Mouse (Mus musculus) ovary, postnatal 10 days (tissue): ENCODE measurements around the gene Cpne5.
"Not testable (repeated sequence)": the region's sequence is repeated elsewhere in the genome, so short reads cannot be mapped to it uniquely, and the experiment has no call there.

Source experiments
- DNase-seq: peaks from one replicate; pipeline ENCODE4 v3.0.0; 2022; ENCODE audit warnings: low spot score

Gene Cpne5

DNA sequence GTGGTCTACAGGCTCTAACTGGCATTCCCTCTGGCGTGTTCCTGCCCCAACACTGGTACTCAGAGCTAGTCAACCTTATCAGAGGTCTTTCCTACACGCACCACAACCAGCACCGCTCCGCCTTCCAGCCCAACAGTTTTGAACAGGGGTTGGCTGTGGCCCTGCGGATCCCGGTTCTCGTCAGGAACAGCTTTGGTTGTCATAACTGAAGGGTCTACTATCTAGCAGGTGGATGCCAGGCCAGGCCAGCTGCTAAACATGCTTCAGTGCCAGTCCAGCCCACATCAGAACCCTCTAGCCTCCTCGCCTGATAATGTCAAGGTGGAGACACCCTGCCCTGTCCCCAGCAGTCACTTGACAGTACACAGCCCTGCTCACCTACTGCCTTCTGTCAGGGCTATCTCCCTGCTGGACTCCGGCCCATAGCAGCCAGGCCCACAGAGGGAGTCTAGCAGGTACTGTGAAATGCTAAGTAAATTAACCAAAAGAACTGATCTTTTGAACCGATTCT, 19.1 kb upstream of the Cpne5 start:
- no peak for DNase-seq

DNA sequence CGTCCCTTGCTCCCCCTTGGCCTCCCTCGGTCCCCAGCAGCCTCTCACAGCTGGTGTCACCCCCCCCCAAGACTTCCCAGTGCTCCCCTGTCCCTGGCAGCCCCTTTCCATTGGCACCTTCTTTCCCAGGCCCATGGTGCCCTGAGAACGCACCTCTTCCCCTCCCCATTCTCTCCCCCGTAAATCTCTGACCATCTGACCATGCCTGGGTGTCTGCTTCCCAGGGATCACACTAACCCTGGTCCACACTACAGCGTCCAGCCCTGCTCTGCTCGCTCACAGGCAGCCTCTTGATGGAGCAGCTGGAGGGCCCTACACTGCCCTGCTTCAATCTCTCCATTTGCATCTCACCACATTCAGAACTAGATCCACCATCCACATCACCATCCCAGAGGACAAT, 18.5 kb upstream of the Cpne5 start:
- DNase-seq, result no peak

DNA sequence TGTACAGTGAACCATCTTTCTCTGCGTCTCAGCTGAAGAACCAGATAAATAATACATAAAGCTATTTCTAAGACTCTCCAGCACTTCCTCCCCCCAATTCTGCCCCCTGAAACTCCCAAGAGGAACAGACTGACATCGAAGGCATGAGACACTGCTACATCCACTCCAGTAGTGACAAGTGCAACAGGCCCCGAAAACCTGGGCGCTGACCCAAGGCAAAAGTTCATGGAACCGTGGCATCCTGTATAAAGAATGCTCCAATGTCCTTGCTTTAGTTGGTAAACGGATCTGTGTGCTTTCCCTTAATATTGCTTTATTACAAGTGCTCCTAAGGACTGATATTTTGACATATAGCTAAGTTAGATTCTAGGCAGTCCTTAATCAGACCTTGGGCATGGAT, 16.8 kb upstream of the Cpne5 start:
- not testable (repeated sequence) for DNase-seq

DNA sequence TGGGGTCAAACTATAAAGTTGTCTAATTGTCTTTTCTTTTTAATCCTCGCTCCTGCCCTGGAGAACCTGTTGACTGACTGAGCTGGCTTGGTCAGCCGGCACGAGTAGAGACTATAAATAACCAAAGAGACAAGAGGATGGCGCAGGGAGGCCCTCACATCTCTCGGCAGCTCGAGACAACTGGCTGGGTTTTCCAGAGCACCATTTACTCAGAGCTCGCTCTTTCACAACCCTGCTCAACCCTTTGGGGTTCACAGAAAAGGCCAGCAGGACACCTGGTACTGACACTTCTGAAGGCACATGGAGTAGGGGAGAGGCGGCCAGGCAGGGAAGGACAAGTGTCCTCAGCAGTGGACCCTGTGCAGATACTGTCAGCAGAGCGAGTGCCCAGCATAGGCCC, 15.7 kb upstream of the Cpne5 start:
- DNase-seq, result no peak

DNA sequence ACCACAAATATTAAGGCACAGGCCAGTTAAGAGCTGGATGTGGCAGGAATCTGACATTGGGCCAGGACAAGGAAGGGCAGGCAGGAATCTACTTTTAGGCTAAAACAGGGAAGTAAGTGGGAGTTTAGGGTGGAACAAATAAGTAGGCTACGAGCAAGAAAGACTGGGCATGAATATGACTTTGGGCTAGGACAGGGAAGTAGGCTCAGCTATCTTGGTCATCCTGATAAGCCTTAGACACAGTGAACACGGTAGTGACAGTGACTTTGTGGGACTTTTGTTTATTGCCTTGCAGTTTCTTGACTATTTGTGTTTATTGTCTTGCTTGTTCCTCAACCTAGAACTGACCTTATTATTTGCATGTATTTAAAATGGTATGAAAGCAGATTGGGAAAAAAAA, 15.3 kb upstream of the Cpne5 start:
- DNase-seq, result no peak

DNA sequence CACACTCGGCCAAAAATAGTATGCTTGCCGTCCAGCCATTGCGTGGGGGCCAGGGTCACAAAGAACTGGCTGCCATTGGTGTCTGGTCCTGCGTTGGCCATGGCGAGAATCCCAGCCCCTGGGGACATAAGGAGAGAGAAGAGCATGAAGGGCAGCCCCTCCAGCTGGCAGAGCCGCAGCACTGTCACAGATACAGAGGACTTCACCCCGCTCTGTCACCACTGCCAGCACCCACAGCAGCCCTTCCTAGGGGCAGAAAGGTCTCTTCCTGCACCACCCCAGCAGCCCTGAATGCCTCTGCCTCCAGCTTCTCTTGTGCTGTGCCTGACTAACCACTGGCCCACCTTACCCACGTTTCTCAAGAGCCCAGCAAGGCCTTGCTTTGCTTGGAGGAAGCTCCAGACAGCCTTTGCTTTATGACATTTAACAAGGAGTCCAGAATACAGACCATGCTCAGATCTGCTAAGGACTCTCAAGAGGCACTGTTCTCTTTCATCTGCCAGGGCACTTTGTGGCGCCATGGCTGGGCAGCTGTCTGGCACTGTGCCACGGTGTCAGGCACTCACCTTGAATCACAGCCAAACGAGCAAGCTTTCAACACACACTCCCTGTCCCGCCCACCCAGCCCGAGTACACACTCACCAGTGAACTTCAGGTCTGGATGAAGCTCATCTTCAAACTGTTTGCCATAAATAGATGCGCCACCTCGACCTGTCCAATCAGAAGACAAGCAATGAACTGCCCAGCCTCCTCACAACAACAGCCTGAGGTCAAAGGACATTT, 13.8 kb upstream of the Cpne5 start:
- no peak for DNase-seq

DNA sequence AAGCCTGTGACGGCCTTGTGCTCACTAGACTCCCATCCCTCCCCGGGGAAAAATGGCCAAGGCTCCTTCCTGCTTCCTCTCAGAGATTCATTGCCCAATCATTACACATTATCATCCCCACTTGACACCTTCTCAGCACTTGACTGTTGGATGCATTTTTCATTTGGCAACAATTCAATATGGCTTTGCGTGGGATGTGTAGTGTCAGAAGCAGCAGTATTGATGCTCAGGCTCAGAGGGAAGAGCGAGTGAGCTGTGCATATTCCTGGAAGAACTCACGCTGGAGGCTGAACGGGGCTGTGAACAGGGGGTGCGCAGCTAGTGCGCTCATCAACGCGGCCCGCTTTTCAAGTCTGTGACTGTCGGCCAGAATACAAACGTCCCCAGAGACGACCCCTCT, 13.0 kb upstream of the Cpne5 start:
- DNase-seq, result not testable (repeated sequence)

DNA sequence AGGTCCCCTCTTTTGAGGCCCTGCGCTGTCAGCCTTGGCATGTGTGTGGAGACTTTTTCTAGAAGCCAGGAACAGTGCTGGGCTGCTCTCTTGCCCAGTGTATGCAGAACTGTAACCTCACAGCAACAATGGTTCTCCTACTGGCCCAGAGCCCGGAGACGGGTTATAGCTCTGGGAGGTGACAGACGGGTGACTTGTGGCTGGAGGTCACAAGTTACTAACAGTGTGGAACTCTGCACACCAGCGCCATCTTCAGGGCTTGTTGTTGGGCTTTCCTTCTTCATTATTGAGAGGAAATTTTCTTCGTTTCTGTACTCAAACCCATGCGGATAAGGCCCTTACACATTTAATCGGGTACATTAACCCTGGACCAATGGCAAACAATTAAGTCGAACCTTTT, 11.5 kb upstream of the Cpne5 start:
- no peak for DNase-seq

DNA sequence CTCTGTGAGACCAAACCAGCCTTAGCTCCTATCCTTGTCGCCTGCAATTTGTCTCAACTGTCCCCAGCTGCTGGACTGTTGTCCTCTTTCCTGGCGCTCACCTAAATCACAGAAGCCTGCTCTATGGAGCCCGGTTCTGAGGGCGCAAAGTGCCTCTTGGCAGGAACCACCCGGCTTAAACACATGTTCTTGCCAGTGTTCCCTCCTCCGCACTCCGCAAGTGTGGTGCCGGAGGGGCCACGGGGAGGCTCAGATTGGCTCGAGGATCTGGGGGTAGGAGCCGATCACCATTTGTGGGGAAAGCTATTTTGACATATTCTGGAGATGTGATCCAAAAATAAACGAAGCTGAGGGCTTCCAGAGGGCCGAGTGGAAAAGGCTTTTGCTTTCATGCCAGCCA, 9.9 kb upstream of the Cpne5 start:
- DNase-seq, result no peak

DNA sequence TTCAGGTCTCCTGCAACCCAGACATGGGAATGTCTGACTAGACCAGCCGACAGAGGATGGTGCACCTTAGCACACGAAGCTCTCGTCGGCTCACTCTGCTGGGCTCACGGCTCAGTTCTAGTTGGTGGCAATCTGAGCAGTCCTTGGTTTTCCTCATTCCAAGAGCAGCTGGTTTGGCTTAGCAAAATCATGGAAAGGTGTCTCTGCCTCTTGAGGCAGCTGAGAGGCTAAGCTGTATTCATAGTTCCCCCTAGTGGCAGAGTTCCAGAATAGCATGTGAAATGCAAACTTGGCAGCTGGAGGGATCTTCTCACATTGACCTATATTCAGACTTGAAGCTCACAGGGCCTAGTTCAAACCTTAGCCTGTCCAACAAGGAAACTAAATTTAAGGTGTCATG, 8.6 kb upstream of the Cpne5 start:
- DNase-seq, result no peak

DNA sequence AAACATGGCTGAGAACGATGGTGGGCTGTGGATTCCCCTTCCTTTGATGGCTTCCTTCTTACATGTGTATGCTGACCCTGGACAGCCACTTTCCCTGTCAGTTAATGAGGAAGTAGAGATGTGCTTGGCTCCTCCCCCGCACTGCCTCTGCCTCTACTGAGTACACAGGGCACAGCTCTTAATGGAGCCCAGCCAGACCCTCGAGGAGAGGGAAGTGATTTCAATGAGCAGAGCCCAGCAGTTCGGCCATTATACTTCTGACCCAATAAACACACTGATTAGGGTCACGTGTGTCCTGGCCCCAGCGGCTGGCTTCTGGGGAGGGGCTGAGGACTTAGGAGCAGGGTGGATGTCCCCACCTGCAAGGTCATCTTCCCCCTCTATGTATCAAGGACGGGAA, 7.8 kb upstream of the Cpne5 start:
- no peak for DNase-seq

DNA sequence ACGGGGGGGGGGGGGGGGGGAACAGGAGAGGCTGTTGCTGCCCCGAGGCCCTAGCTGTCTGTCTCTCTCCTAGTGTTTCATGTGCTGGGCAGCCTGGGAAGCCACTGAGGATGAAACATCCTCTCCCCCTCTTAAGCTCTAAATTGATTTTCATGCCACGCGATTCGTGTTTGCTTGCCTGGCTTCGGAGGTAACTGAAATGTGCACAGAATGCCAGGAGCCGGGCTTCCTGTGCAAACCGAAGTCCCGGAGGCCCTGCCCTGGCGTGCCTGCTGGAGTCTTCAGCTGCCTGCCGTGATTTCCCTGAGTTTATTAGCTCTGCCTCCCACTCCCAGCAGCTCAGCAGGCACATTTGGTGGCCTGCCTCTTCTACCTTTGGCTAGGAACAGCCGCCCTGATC, 6.9 kb upstream of the Cpne5 start:
- no peak for DNase-seq

DNA sequence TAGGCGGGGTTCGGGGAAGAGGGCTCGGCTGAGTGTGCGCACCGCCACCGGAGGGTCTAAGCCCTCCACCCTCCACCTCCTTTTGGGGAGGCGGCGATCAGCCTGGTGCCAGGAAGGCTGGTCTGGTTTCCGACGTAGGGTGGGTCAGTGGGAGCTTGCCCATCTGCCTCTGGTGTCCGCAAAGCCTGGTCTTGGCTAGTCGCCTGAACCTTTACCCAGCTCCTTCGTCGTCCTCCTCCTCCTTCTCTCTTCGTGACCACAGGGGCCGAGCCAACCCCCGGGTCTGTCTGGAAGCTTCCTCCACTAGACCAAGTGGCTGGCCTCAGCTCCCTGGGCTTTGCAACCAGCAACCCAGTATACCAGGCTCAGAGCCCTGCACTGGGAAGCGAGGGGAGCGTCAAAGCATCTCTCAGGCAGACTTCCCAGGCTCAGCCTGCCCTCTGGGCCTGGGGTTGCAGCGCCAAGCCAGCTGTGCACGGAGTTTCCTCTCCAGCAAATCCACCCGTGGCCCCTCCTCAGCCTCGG, 516 bp upstream of the Cpne5 start:
- DNase-seq, result no peak

DNA sequence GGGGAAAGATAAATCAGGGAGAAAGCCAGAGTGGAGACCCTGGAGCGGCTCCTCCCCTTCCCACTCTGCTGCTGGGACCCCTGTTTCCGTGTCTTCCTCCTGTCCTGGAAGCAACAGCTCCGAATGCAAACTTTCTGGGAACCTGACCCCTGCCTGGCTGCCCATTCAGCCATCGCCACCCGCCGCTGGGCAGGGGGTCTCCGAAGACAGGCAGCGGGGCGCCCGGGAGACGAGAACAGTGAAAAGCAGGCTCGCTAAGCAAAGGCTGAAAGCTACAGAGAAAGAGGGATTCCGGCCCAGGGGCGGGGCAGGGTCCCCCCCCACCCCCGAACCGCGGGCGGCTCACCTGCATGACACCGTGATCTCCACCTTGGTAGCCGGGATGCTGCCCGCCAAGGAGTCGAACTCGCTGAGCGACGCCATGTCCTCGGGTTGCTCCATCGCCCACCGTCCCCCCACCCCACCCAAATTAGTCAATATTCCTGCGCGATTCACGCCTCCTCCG, 648 bp downstream of the Cpne5 start:
- no peak for DNase-seq

DNA sequence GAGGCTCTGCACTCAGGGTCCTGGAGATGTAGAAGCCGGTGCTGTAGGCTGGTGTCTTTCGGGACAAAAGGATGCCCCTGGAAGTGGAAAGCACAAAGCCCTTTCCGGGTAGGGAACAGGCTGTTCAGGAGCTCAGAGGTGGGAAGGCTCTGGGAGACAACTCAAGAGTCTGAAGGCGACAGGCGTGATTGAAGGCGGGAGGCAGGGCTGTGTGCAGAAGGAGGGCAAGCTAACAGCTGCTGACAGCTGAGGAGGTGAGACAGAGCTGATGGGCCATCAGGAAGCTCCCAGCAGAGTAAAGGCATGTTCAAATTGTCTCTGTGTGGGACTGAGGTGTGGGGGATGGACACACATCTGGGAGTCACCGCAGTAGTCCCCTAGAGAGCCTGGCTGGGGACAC, 1.9 kb downstream of the Cpne5 start:
- DNase-seq, result no peak

DNA sequence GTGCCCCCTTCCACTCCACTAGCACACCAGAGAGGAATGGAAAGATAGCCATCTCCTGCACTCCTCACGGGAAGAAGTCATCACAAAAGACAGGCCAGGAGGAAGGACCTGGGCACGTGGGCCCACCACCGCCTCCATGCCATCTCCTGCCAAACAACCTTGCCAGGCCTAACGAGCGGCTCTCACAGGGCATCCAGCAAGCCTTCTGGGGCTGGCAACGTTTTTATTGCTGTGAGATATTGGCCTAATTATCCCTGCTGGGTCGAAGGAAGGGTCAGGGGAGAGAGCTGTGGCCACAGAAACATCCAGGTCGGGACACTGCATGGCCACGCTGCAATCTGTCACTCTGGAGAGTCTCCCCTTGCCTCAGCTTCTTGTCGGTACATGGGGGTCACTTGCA, 6.9 kb downstream of the Cpne5 start:
- DNase-seq, result no peak

DNA sequence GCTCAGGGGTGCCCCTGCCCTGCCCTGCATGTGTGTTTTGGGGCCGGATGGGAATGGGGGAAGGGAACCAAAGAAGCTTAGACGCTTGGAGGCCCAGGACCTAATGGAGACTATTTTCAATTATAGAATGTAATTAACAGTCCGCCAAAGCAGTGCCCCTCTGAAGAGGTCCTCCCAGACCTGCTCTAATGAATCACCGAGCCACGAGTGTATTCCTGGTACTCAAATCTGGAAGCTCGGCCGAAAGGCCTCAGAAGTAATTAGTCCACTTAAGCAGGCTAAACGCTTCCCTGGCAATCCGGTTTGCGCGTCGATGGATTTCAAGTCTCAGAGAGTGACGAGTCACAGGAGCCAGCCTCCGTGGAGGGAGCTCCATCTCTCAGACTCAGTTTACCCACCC, 17.3 kb downstream of the Cpne5 start:
- DNase-seq, result no peak

DNA sequence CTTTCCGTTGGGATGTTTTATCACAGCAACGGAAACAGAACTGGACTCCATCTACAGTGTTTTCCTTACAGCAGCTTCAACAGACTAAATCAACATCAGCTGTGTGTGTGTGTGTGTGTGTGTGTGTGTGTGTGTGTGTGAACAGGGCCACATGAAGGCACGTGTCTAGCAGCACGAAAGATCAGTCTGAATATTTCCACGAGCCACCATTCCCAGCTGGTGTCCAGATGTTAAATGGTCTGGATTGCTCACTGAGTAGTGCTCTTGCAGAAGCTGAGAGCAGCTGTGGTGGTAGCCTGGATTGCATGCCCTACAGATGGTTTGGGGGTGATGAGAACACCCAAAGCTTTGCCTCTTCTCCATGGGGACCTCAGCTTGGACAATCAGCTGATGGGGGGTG, 19.9 kb downstream of the Cpne5 start:
- DNase-seq, result no peak

DNA sequence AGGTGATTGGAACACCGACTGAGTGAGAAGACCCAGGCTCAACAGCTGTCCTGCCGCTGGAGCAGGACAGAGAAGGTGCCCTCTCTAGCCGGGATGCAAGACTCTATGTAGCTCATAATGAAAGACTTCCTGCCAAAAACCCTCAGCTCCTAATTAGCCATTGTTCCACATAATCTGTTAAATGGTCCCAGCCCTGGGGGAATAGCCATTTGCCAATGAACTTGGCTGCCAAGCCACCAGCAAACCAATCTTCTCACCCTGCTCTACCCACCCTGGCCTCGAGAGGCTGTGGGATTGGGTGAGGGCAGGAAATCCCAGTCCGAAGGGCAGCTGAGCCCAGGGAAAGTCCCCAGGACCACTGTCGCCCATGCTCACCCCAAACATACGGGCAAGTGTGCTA, 21.9 kb downstream of the Cpne5 start:
- no peak for DNase-seq

DNA sequence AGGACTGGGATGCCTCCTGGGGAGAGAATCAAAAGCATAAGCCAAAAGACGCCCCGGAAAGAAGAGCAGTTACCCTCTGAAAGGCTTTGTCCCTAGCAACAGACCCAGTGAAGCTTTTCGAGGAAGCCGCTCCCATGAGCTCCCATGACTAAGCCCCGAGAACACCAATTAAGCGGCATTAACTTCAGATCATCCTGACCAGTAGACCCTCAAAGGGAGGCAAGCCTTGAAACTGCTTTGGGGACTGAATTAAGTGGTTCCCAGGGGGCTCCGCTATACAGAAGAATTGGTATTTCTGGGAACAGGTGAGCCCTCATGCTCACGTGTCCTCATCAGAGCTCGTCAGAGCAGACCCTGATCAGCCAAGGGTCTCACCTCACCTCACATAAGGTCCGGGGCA, 23.3 kb downstream of the Cpne5 start:
- no peak for DNase-seq

DNA sequence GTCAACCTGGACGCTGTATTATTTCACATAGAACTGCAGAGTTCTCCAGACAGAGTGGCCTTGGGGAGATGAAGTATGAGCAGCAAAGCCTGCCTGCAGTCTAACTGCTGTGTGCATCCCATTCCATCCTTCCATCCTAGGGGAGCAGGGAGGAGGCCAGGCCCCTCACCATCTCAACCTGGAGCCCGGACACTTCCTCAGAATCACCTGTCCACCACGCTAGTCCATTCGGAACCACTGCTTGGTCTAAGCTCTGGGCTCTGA, 23.8 kb downstream of the Cpne5 start:
- no peak for DNase-seq

DNA sequence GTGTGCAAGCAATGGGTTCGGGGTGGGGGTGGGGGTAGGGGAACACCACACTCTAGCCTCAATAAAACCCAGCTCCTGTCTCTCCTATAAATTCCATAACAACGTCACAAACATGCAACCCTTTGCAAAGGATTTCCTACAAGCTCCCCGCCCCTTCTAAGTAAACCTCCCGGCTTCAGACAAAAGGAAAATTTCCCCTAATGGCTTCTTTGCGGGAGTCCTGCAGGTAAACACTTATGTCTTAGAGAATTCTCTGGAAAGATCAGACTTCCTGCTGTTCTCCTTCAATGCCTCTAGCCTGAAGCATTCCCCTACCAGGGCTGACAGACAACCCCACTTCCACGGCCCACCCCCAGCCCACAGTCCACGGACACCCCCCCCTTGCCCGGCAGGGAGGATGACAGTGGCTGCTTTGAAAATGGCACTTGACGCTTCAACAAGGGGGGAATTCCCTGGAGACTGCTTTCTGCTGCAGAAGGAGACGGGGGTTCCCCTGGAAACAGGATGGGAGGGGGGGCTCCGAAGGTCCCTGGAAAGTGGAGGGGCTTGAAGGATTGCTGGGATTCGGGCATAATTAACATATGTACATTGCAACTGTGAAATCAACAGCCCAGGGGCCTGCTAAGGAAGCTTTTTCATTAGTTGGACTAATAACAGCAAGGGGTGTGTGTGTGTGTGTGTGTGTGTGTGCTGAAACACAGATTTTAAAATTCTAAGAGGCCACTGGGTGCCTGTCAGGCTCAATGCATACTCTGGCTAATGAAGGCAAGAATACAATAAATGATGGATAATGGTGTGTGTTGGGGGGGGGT, 24.4 kb downstream of the Cpne5 start:
- DNase-seq, result no peak

DNA sequence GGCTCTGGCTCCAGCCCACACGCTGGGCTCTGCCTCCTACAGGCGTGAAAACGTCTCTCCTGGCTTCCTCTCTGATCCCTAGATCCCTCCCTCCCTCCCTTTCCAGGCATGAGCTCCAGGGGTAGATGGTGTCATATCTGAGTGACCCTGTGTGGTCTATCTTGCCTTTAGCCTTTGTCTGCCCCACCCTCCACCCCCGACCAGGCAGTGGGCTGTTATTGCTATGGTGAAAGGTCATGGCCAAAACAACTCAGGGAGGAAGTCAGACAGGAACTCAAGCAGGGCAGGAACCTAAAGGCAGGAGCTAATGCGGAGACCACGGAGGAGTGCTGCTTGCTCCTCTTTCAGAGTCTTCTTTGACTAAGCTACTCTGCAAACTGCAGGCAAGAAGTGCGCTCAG, 26.1 kb downstream of the Cpne5 start:
- no peak for DNase-seq
